Mouse (Mus musculus) liver, embryonic 14.5 days (tissue): ENCODE results near the gene Ntrk3. TPM values are rescaled to one million over a fixed set of nuclear protein-coding genes. Genes with fewer than 3 reads are reported as not detected.

Experiments
- ATAC-seq: fragments of 200-750 bp; cut with Nextera tagmentation; 2 replicates; pipeline ENCODE4 v1.8.0; 2017; ENCODE audit warnings: moderate number of reproducible peaks, mild to moderate bottlenecking, moderate library complexity; ENCODE audit not compliant: insufficient read depth
- DNase-seq, 3 experiments: peaks; one replicate each; pipeline ENCODE4 v3.0.0-alpha.2; 2012 to 2013; ENCODE audit warnings: low read depth in 3 of 3, low spot score in 3 of 3
- H3K27ac ChIP-seq: fragments of 300-500 bp; sonication (generic); 2 replicates; pipeline ENCODE4 v1.5.1; 2014; ENCODE audit warnings: moderate library complexity, mild to moderate bottlenecking, control low read depth, inconsistent platforms
- H3K27me3 ChIP-seq: fragments of 300-500 bp; sonication (generic); 2 replicates; pipeline ENCODE4 v1.6.1; 2014; ENCODE audit warnings: mild to moderate bottlenecking, low read length, moderate library complexity; ENCODE audit not compliant: control insufficient read depth, insufficient read depth
- H3K36me3 ChIP-seq: fragments of 300-500 bp; sonication (generic); replicated peaks from 2 replicates; pipeline ENCODE4 v1.6.1; 2014; ENCODE audit warnings: low read depth; ENCODE audit not compliant: control insufficient read depth, insufficient read depth
- H3K4me1 ChIP-seq, 2 experiments: fragments of 200-500 bp in 1 of 2; fragments of 300-500 bp in 1 of 2; sonication (generic) in 1 of 2; replicated peaks; 2 replicates each; pipeline ENCODE4 v1.6.1; 2012 to 2014; ENCODE audit warnings: antibody characterized with exemption in 1 of 2, inconsistent platforms in 1 of 2, low read length in 1 of 2; ENCODE audit not compliant: control insufficient read depth in 2 of 2, insufficient read depth in 2 of 2
- H3K4me2 ChIP-seq: fragments of 300-500 bp; sonication (generic); 2 replicates; pipeline ENCODE4 v1.6.1; 2014; ENCODE audit warnings: low read depth, mild to moderate bottlenecking, control low read depth, moderate library complexity
- H3K4me3 ChIP-seq, 2 experiments: fragments of 200-500 bp in 1 of 2; fragments of 300-500 bp in 1 of 2; sonication (generic) in 1 of 2; 2 replicates each; pipeline ENCODE4 v1.5.1; 2012 to 2014; ENCODE audit warnings: low read depth in 2 of 2, low read length in 2 of 2, mild to moderate bottlenecking in 2 of 2, control low read depth in 1 of 2, inconsistent platforms in 1 of 2, moderate library complexity in 1 of 2; ENCODE audit not compliant: insufficient read depth in 1 of 2
- H3K9ac ChIP-seq: fragments of 300-500 bp; sonication (generic); replicated peaks from 2 replicates; pipeline ENCODE4 v1.6.1; 2014; ENCODE audit warnings: mild to moderate bottlenecking, control low read depth, moderate library complexity
- H3K9me3 ChIP-seq: fragments of 300-500 bp; sonication (generic); 2 replicates; pipeline ENCODE4 v1.6.1; 2016; ENCODE audit warnings: low read length, mixed read lengths; ENCODE audit not compliant: control insufficient read depth
- CTCF ChIP-seq: IDR thresholded peaks from 2 replicates; pipeline ENCODE4 v1.5.1; 2016; ENCODE audit warnings: antibody characterized with exemption, low read depth, control low read depth
- EP300 ChIP-seq: IDR thresholded peaks from 2 replicates; pipeline ENCODE4 v1.6.1; 2016; ENCODE audit warnings: antibody characterized with exemption, low read depth
- WGBS: fragments of 180-500 bp; shearing (Covaris S2); extraction: QIAGEN DNeasy Blood & Tissue Kit; methylation state at CpG from one replicate; pipeline ENCODE4 v1.1.7; 2014; ENCODE audit not compliant: insufficient replicate concordance; 5-methylcytosine and 5-hydroxymethylcytosine counted together
- polyA plus RNA-seq, 2 experiments: library from polyadenylated mRNA; depleted of rRNA in 1 of 2; stranded (reverse) in 1 of 2; unstranded in 1 of 2; fragments of >200 nt; fragmentation: Nextera tagmentation in 1 of 2; extraction: Ambion mirVana in 1 of 2; gene quantifications; 2 replicates each; pipeline versions ENCODE4 v1.2.1 to v1.2.3; 2012 to 2014

Gene Ntrk3
- polyA plus RNA-seq, 2 experiments: 0.14 to 0.25 TPM

DNA sequence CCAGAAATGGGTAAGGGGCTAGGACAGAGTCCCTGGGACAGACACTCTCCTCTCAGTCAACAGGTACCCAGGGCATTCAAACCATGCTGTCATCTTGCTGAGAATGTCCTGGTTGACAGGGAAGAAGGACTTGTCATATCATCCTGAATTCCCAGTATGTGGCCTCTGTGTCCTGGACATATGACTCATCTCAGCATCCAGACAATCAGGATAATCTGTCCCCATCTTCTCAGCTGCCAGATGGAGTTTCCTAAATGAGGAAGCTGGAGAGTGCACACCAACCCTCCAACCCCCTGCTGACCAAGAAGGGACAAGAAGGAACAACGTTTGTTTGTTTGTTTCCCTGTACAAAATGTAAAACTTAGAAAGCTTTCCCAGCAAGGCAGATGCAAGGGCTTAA lies 156.5 kb downstream of the Ntrk3 start:
- Histone ChIP-seq H3K4me2 (no peak overlapping the region), H3K4me1 (no peaks in the 10 kb centered on the region), H3K4me3 (no peak overlapping the region), H3K9ac (no peak overlapping the region), H3K9me3 (no peaks in the 10 kb centered on the region), H3K27me3 (peaks cover 40% of the 10 kb centered on the region), H3K27ac (no peak overlapping the region), H3K36me3 (no peaks in the 10 kb centered on the region)
- no peak for DNase-seq
- TF ChIP-seq CTCF (no peak), EP300 (no peak)
- no peak for ATAC-seq
- WGBS: 15% methylated on average over 1 of the region's 1 CpGs

DNA sequence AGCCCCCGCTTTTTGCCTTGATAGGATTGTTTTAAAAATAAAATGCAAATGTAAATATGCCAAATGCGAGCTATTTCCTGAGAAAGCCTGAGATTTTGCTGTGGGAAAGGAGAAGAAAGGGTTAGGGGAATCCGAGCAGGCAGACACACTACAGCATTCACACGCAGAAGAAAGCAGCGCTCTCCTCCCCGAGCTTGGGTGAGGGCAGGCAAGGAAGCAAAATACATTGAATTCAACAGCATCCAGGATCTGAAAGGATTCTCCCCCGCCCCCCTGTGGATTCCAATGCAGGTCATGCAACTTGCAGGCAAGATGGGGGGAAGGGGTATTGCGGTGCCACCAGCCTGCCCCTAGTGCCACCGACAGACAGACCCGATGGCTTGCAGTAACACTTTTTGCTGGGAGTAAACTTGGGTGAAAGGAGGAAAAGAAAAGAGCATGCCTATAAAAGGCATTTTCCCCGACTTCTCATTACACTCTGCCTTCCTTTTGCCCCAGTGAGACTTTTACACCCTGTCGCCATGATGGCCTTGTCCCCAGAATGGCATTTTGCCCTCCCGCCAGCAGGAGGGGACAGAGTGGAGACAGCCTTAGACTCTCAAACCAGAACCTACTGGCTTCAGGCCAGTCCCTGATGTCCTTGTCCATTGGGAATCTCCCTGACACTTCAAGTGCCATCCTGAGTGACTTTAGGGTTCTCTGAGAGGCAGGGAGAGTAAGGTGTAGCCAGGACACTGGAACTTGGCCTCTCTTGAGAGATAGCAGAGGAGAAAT lies 158.2 kb downstream of the Ntrk3 start:
- DNase-seq: no peak
- H3K9ac ChIP-seq: no peak overlapping the region

DNA sequence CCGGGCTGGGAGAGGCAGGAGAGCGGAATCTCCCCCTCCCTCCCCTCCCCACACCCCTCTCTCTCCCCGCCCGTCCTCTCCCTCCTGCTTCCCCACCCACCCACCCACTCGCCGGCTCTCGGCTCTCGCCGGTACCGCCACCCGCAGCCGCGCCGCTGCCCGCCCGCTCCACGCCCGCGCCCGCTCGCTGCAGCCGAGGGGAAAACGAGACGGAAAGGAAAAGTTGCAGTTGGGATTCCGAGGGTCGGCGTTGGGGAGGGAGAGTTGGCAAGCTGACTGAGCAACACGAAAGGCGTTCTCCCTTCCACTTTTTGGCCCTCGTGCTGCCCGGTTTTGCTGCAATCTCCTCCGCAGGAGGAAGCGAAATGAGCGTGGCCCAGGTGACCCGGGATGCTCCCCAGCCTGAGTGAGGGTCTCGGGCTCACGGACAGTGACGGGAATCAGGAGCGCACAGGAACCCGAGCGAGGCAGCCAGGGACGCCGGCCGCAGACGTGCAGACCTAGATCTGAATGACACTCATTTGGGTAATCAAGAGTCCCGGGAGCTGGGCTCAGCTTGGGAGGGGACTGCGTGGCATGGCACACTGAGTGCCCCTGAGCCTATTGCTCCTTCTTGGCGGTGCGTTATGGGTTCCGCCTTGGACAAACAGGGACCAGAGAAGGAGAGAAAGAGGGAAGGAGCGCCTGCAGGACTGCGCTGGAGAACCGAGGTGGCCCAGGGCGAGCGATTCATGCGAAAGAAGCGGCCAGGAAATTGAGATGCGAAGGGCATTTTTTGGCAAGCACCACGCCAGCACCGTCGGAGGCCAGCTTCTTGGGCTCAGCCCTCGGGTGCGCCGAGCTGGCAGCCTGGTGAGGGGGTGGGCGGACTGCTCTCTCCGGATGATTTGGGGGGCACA lies 159.1 kb downstream of the Ntrk3 start:
- WGBS: under 1% methylated on average over 46 of the region's 66 CpGs
- Histone ChIP-seq H3K4me3 (peak overlapping the region; percentile 5 to 16; a peak in 2 of 4 replicates), H3K27me3 (peaks cover 52% of the 10 kb centered on the region), H3K9ac (no peak overlapping the region), H3K4me1 (no peaks in the 10 kb centered on the region), H3K4me2 (peak overlapping the region; percentile 29; the same call in 1 of the 2 replicates), H3K9me3 (no peaks in the 10 kb centered on the region), H3K36me3 (no peaks in the 10 kb centered on the region), H3K27ac (no peak overlapping the region)
- no peak for TF ChIP-seq EP300
- TF ChIP-seq CTCF: no peak
- no peak for DNase-seq
- no peak for ATAC-seq

More for the DNA sequence above, 158.2 kb downstream of the Ntrk3 start:
- Histone ChIP-seq H3K4me3 (no peak overlapping the region), H3K4me2 (no peak overlapping the region), H3K9me3 (no peaks in the 10 kb centered on the region), H3K4me1 (no peaks in the 10 kb centered on the region), H3K27me3 (peaks cover 52% of the 10 kb centered on the region), H3K36me3 (no peaks in the 10 kb centered on the region), H3K27ac (no peak overlapping the region)
- ATAC-seq: no peak
- no peak for TF ChIP-seq EP300
- peak; percentile 34 for TF ChIP-seq CTCF
- 5% methylated on average over 13 of the region's 13 CpGs for WGBS

DNA sequence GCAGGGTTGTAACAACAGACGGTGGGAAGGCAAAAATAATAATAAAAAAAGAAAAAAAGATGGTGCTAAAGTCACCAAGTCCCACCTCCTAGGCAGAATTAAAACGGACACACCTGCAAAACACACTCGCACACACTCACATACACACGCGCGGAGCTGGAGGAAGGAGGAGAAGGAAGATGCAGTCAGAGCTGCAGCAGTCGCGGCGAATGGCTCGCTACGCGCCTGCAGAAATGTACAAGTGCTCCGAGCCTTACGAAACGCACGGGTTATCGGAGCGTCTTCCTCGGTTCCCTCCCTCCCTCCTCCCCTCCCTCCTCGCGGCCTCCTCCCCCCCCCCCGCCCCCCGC lies 159.7 kb downstream of the Ntrk3 start:
- H3K4me3 ChIP-seq: peak overlapping the region in 1 of 2 experiments; percentile 43; a peak in 2 of 4 replicates
- no peak for TF ChIP-seq CTCF
- no peak for TF ChIP-seq EP300
- no peak overlapping the region for H3K27ac ChIP-seq
- under 1% methylated on average over 19 of the region's 23 CpGs for WGBS
- peak overlapping the region; percentile 29 for H3K4me2 ChIP-seq
- DNase-seq (no peak), ATAC-seq (no peak)
- H3K9ac ChIP-seq: no peak overlapping the region
- no peaks in the 10 kb centered on the region for H3K4me1 ChIP-seq
- H3K9me3 ChIP-seq: no peaks in the 10 kb centered on the region
- no peaks in the 10 kb centered on the region for H3K36me3 ChIP-seq
- peaks cover 52% of the 10 kb centered on the region for H3K27me3 ChIP-seq

DNA sequence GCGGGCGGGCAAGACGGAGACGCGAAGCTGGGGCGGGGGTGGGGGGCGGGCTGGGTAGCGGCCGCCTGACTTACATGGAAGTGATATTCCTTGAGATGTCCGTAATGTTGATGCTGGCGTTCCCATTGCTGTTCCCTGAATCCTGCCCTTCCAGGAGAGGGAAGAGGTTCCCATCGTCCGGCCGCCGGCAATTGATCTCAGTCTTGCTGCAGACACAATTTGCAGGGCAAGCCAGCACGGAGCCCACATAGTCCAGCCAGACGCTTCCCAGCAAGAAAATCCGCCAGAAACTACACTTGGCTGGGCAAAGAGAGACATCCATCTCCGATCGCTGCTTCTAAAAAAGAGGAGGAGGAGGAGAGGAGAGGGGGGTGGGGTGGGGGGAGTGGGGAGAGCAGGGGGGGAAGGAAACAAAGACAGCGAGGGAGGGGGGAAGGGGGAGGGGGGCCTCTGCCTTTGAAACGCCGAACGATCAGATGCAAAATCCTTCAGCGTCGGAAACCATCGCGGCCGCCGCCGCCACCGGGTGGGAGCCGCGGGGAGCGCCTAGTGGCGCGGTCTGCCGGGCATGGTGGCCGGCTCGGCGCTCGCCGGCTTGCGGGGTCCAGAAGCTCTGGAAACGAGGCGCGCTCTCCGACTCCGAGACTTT lies 160.2 kb downstream of the Ntrk3 start:
- Histone ChIP-seq H3K4me1 (no peaks in the 10 kb centered on the region), H3K4me3 (no peak overlapping the region), H3K27ac (no peak overlapping the region), H3K4me2 (peak overlapping the region; percentile 29), H3K9ac (no peak overlapping the region), H3K27me3 (peaks cover 52% of the 10 kb centered on the region), H3K9me3 (no peaks in the 10 kb centered on the region), H3K36me3 (no peaks in the 10 kb centered on the region)
- DNase-seq (no peak), ATAC-seq (no peak)
- under 1% methylated on average over 49 of the region's 49 CpGs for WGBS
- TF ChIP-seq CTCF: no peak
- TF ChIP-seq EP300: no peak
